Mouse (Mus musculus): ENCODE data around the gene Kcng1. TPM values are rescaled to one million over a fixed set of nuclear protein-coding genes. Genes with fewer than 3 reads are reported as not detected.

The Kcng1 gene
- polyA plus RNA-seq, 1 experiment from 2014 or later, result not detected

GRCm38 (mm10) chr2:168286987-168287386, 5.5 kb upstream of the Kcng1 start:
- WGBS (ENCODE audit: missing documents), result 37% methylated on average over 3 of the region's 3 CpGs
- Histone ChIP-seq H3K4me3 (ENCODE audit: inconsistent target) (no peak overlapping the region), H3K79me2 (ENCODE audit: inconsistent target) (no peaks in the 10 kb centered on the region), H3K27ac (no peak overlapping the region), H3K36me3 (ENCODE audit: inconsistent target) (no peaks in the 10 kb centered on the region)

GRCm38 (mm10) chr2:168285143-168285542, 3.6 kb upstream of the Kcng1 start:
- WGBS (ENCODE audit: missing documents), result 92% methylated on average over 6 of the region's 6 CpGs
- Histone ChIP-seq H3K79me2 (ENCODE audit: inconsistent target) (no peaks in the 10 kb centered on the region), H3K36me3 (ENCODE audit: inconsistent target) (no peaks in the 10 kb centered on the region), H3K27ac (no peak overlapping the region), H3K4me3 (ENCODE audit: inconsistent target) (no peak overlapping the region)

GRCm38 (mm10) chr2:168280729-168281581, 581 bp downstream of the Kcng1 start:
- Histone ChIP-seq H3K4me3 (ENCODE audit: inconsistent target) (no peak overlapping the region), H3K36me3 (ENCODE audit: inconsistent target) (no peaks in the 10 kb centered on the region), H3K27ac (no peak overlapping the region), H3K79me2 (ENCODE audit: inconsistent target) (no peaks in the 10 kb centered on the region)
- WGBS (ENCODE audit: missing documents), result 2% methylated on average over 74 of the region's 82 CpGs

- no peak overlapping the region for H3K4me3 ChIP-seq (ENCODE audit: inconsistent target)
- no peaks in the 10 kb centered on the region for H3K79me2 ChIP-seq (ENCODE audit: inconsistent target)
- WGBS (ENCODE audit: missing documents), result 10% methylated on average over 9 of the region's 11 CpGs
- H3K27ac ChIP-seq, result no peak overlapping the region
- no peaks in the 10 kb centered on the region for H3K36me3 ChIP-seq (ENCODE audit: inconsistent target)
Observed at GRCm38 (mm10) chr2:168274374-168274935, 7.1 kb downstream of the Kcng1 start.

GRCm38 (mm10) chr2:168273387-168273786, 8.1 kb downstream of the Kcng1 start:
- H3K27ac ChIP-seq, result no peak overlapping the region
- WGBS (ENCODE audit: missing documents), result 11% methylated on average over 9 of the region's 9 CpGs
- no peaks in the 10 kb centered on the region for H3K79me2 ChIP-seq (ENCODE audit: inconsistent target)
- no peaks in the 10 kb centered on the region for H3K36me3 ChIP-seq (ENCODE audit: inconsistent target)
- no peak overlapping the region for H3K4me3 ChIP-seq (ENCODE audit: inconsistent target)

- 87% methylated on average over 7 of the region's 7 CpGs for WGBS (ENCODE audit: missing documents)
- Histone ChIP-seq H3K27ac (no peak overlapping the region), H3K79me2 (ENCODE audit: inconsistent target) (no peaks in the 10 kb centered on the region), H3K4me3 (ENCODE audit: inconsistent target) (no peak overlapping the region), H3K36me3 (ENCODE audit: inconsistent target) (no peaks in the 10 kb centered on the region)
Observed at GRCm38 (mm10) chr2:168268033-168268432, 13.5 kb downstream of the Kcng1 start.

- Histone ChIP-seq H3K27ac (no peak overlapping the region), H3K79me2 (ENCODE audit: inconsistent target) (no peaks in the 10 kb centered on the region), H3K4me3 (ENCODE audit: inconsistent target) (no peak overlapping the region), H3K36me3 (ENCODE audit: inconsistent target) (no peaks in the 10 kb centered on the region)
- WGBS (ENCODE audit: missing documents), result 94% methylated on average over 10 of the region's 10 CpGs
Observed at GRCm38 (mm10) chr2:168260900-168261299, 20.6 kb downstream of the Kcng1 start.

- Histone ChIP-seq H3K4me3 (ENCODE audit: inconsistent target) (no peak overlapping the region), H3K79me2 (ENCODE audit: inconsistent target) (no peaks in the 10 kb centered on the region), H3K27ac (no peak overlapping the region), H3K36me3 (ENCODE audit: inconsistent target) (no peaks in the 10 kb centered on the region)
- 38% methylated on average over 3 of the region's 3 CpGs for WGBS (ENCODE audit: missing documents)
Observed at GRCm38 (mm10) chr2:168260124-168260523, 21.4 kb downstream of the Kcng1 start.

- no peaks in the 10 kb centered on the region for H3K36me3 ChIP-seq (ENCODE audit: inconsistent target)
- no peak overlapping the region for H3K27ac ChIP-seq
- 95% methylated on average over 8 of the region's 8 CpGs for WGBS (ENCODE audit: missing documents)
- no peaks in the 10 kb centered on the region for H3K79me2 ChIP-seq (ENCODE audit: inconsistent target)
- H3K4me3 ChIP-seq (ENCODE audit: inconsistent target), result no peak overlapping the region
Observed at GRCm38 (mm10) chr2:168259046-168259445, 22.5 kb downstream of the Kcng1 start.

GRCm38 (mm10) chr2:168257188-168257587, 24.3 kb downstream of the Kcng1 start:
- no peaks in the 10 kb centered on the region for H3K36me3 ChIP-seq (ENCODE audit: inconsistent target)
- H3K4me3 ChIP-seq (ENCODE audit: inconsistent target), result no peak overlapping the region
- no peaks in the 10 kb centered on the region for H3K79me2 ChIP-seq (ENCODE audit: inconsistent target)
- WGBS (ENCODE audit: missing documents), result 60% methylated on average over 4 of the region's 4 CpGs
- H3K27ac ChIP-seq, result no peak overlapping the region

GRCm38 (mm10) chr2:168256506-168256905, 25.0 kb downstream of the Kcng1 start:
- Histone ChIP-seq H3K79me2 (ENCODE audit: inconsistent target) (no peaks in the 10 kb centered on the region), H3K36me3 (ENCODE audit: inconsistent target) (no peaks in the 10 kb centered on the region), H3K27ac (no peak overlapping the region), H3K4me3 (ENCODE audit: inconsistent target) (no peak overlapping the region)
- WGBS (ENCODE audit: missing documents), result 92% methylated on average over 3 of the region's 3 CpGs

- Histone ChIP-seq H3K79me2 (ENCODE audit: inconsistent target) (no peaks in the 10 kb centered on the region), H3K36me3 (ENCODE audit: inconsistent target) (no peaks in the 10 kb centered on the region), H3K4me3 (ENCODE audit: inconsistent target) (no peak overlapping the region), H3K27ac (no peak overlapping the region)
- 53% methylated on average over 7 of the region's 7 CpGs for WGBS (ENCODE audit: missing documents)
Observed at GRCm38 (mm10) chr2:168253822-168254221, 27.7 kb downstream of the Kcng1 start.

- no peaks in the 10 kb centered on the region for H3K79me2 ChIP-seq (ENCODE audit: inconsistent target)
- no peak overlapping the region for H3K4me3 ChIP-seq (ENCODE audit: inconsistent target)
- WGBS (ENCODE audit: missing documents), result 31% methylated on average over 16 of the region's 16 CpGs
- H3K27ac ChIP-seq, result no peak overlapping the region
- H3K36me3 ChIP-seq (ENCODE audit: inconsistent target), result no peaks in the 10 kb centered on the region
Observed at GRCm38 (mm10) chr2:168252639-168253292, 28.8 kb downstream of the Kcng1 start.

GRCm38 (mm10) chr2:168250270-168250669, 31.3 kb downstream of the Kcng1 start:
- Histone ChIP-seq H3K27ac (no peak overlapping the region), H3K36me3 (ENCODE audit: inconsistent target) (no peaks in the 10 kb centered on the region), H3K4me3 (ENCODE audit: inconsistent target) (no peak overlapping the region), H3K79me2 (ENCODE audit: inconsistent target) (no peaks in the 10 kb centered on the region)
- 28% methylated on average over 8 of the region's 8 CpGs for WGBS (ENCODE audit: missing documents)

GRCm38 (mm10) chr2:168248856-168249245, 32.7 kb downstream of the Kcng1 start:
- Histone ChIP-seq H3K36me3 (ENCODE audit: inconsistent target) (no peaks in the 10 kb centered on the region), H3K4me3 (ENCODE audit: inconsistent target) (no peak overlapping the region), H3K27ac (no peak overlapping the region), H3K79me2 (ENCODE audit: inconsistent target) (no peaks in the 10 kb centered on the region)
- 27% methylated on average over 2 of the region's 2 CpGs for WGBS (ENCODE audit: missing documents)
